Mouse (Mus musculus): Measurements from ENCODE around the gene Hdac7. TPM values are rescaled to one million over a fixed set of nuclear protein-coding genes. Genes with fewer than 3 reads are reported as not detected.
A peak's percentile ranks its signal among the peaks of the same experiment; 100 is the strongest.

Gene Hdac7
- polyA plus RNA-seq, 1 experiment from 2014 or later: 25.4 TPM

GRCm38 (mm10) chr15:97802575-97802974 lies 41.7 kb downstream of the Hdac7 start:
- peak; percentile 51; the same call in 1 of the 2 replicates for ATAC-seq (ENCODE audit: insufficient number of reproducible peaks, low FRiP score, low TSS enrichment, low read depth)
- Histone ChIP-seq H3K9me3 (ENCODE audit: control insufficient read depth, low read length) (no peaks in the 10 kb centered on the region), H3K27me3 (ENCODE audit: control insufficient read depth, insufficient read depth, low read length) (no peaks in the 10 kb centered on the region), H3K9ac (ENCODE audit: low read length) (peak overlapping the region; percentile 47; the same call in 1 of the 2 replicates), H3K4me3 (ENCODE audit: low read depth, low read length) (peak overlapping the region; percentile 16; the same call in 1 of the 2 replicates), H3K4me1 (ENCODE audit: control insufficient read depth, insufficient read depth, low read length) (no peaks in the 10 kb centered on the region), H3K36me3 (ENCODE audit: control insufficient read depth, insufficient read depth, low read length) (peaks cover 8% of the 10 kb centered on the region), H3K27ac (replicated peaks; ENCODE audit: low read depth, low read length) (no peak overlapping the region), H3K4me2 (ENCODE audit: low read depth, severe bottlenecking) (peak overlapping the region; percentile 38)
- WGBS: 8% methylated on average over 13 of the region's 13 CpGs
- DNase-seq (ENCODE audit: low spot score): peak; percentile 70

GRCm38 (mm10) chr15:97801811-97802210 lies 42.5 kb downstream of the Hdac7 start:
- Histone ChIP-seq H3K27ac (replicated peaks; ENCODE audit: low read depth, low read length) (no peak overlapping the region), H3K4me2 (ENCODE audit: low read depth, severe bottlenecking) (no peak overlapping the region; the same call in 1 of the 2 replicates), H3K27me3 (ENCODE audit: control insufficient read depth, insufficient read depth, low read length) (no peaks in the 10 kb centered on the region), H3K36me3 (ENCODE audit: control insufficient read depth, insufficient read depth, low read length) (peaks cover 4% of the 10 kb centered on the region), H3K4me1 (ENCODE audit: control insufficient read depth, insufficient read depth, low read length) (no peaks in the 10 kb centered on the region), H3K9ac (ENCODE audit: low read length) (no peak overlapping the region; the same call in 1 of the 2 replicates), H3K4me3 (ENCODE audit: low read depth, low read length) (no peak overlapping the region), H3K9me3 (ENCODE audit: control insufficient read depth, low read length) (no peaks in the 10 kb centered on the region)
- DNase-seq (ENCODE audit: low spot score) (no peak), ATAC-seq (ENCODE audit: insufficient number of reproducible peaks, low FRiP score, low TSS enrichment, low read depth) (no peak)
- 78% methylated on average over 7 of the region's 7 CpGs for WGBS

GRCm38 (mm10) chr15:97800853-97801252 lies 43.4 kb downstream of the Hdac7 start:
- H3K9ac ChIP-seq (ENCODE audit: low read length): no peak overlapping the region
- peaks cover 4% of the 10 kb centered on the region for H3K36me3 ChIP-seq (ENCODE audit: control insufficient read depth, insufficient read depth, low read length)
- H3K9me3 ChIP-seq (ENCODE audit: control insufficient read depth, low read length): no peaks in the 10 kb centered on the region
- no peak for ATAC-seq (ENCODE audit: insufficient number of reproducible peaks, low FRiP score, low TSS enrichment, low read depth)
- no peaks in the 10 kb centered on the region for H3K27me3 ChIP-seq (ENCODE audit: control insufficient read depth, insufficient read depth, low read length)
- no peak for DNase-seq (ENCODE audit: low spot score)
- no peak overlapping the region for H3K4me3 ChIP-seq (ENCODE audit: low read depth, low read length)
- H3K27ac ChIP-seq (replicated peaks; ENCODE audit: low read depth, low read length): no peak overlapping the region
- no peaks in the 10 kb centered on the region for H3K4me1 ChIP-seq (ENCODE audit: control insufficient read depth, insufficient read depth, low read length)
- no peak overlapping the region for H3K4me2 ChIP-seq (ENCODE audit: low read depth, severe bottlenecking)
- 90% methylated on average over 13 of the region's 13 CpGs for WGBS

GRCm38 (mm10) chr15:97799446-97799845 lies 44.9 kb downstream of the Hdac7 start:
- 88% methylated on average over 11 of the region's 11 CpGs for WGBS
- H3K4me1 ChIP-seq (ENCODE audit: control insufficient read depth, insufficient read depth, low read length): no peaks in the 10 kb centered on the region
- no peak overlapping the region for H3K9ac ChIP-seq (ENCODE audit: low read length)
- H3K4me2 ChIP-seq (ENCODE audit: low read depth, severe bottlenecking): no peak overlapping the region
- no peak overlapping the region for H3K27ac ChIP-seq (replicated peaks; ENCODE audit: low read depth, low read length)
- H3K4me3 ChIP-seq (ENCODE audit: low read depth, low read length): no peak overlapping the region
- H3K27me3 ChIP-seq (ENCODE audit: control insufficient read depth, insufficient read depth, low read length): no peaks in the 10 kb centered on the region
- no peak for DNase-seq (ENCODE audit: low spot score)
- peaks cover 10% of the 10 kb centered on the region for H3K36me3 ChIP-seq (ENCODE audit: control insufficient read depth, insufficient read depth, low read length)
- no peak for ATAC-seq (ENCODE audit: insufficient number of reproducible peaks, low FRiP score, low TSS enrichment, low read depth)
- no peaks in the 10 kb centered on the region for H3K9me3 ChIP-seq (ENCODE audit: control insufficient read depth, low read length)

GRCm38 (mm10) chr15:97798134-97798533 lies 46.2 kb downstream of the Hdac7 start:
- Histone ChIP-seq H3K27me3 (ENCODE audit: control insufficient read depth, insufficient read depth, low read length) (no peaks in the 10 kb centered on the region), H3K4me1 (ENCODE audit: control insufficient read depth, insufficient read depth, low read length) (no peaks in the 10 kb centered on the region), H3K4me2 (ENCODE audit: low read depth, severe bottlenecking) (no peak overlapping the region), H3K4me3 (ENCODE audit: low read depth, low read length) (no peak overlapping the region), H3K27ac (replicated peaks; ENCODE audit: low read depth, low read length) (no peak overlapping the region), H3K9me3 (ENCODE audit: control insufficient read depth, low read length) (no peaks in the 10 kb centered on the region), H3K9ac (ENCODE audit: low read length) (no peak overlapping the region), H3K36me3 (ENCODE audit: control insufficient read depth, insufficient read depth, low read length) (peaks cover 12% of the 10 kb centered on the region)
- DNase-seq (ENCODE audit: low spot score) (no peak), ATAC-seq (ENCODE audit: insufficient number of reproducible peaks, low FRiP score, low TSS enrichment, low read depth) (no peak)
- 83% methylated on average over 17 of the region's 17 CpGs for WGBS

GRCm38 (mm10) chr15:97796674-97797310 lies 47.5 kb downstream of the Hdac7 start:
- Histone ChIP-seq H3K9ac (ENCODE audit: low read length) (no peak overlapping the region), H3K9me3 (ENCODE audit: control insufficient read depth, low read length) (no peaks in the 10 kb centered on the region), H3K4me1 (ENCODE audit: control insufficient read depth, insufficient read depth, low read length) (no peaks in the 10 kb centered on the region), H3K4me2 (ENCODE audit: low read depth, severe bottlenecking) (no peak overlapping the region), H3K27me3 (ENCODE audit: control insufficient read depth, insufficient read depth, low read length) (no peaks in the 10 kb centered on the region), H3K36me3 (ENCODE audit: control insufficient read depth, insufficient read depth, low read length) (peaks cover 12% of the 10 kb centered on the region), H3K4me3 (ENCODE audit: low read depth, low read length) (no peak overlapping the region), H3K27ac (replicated peaks; ENCODE audit: low read depth, low read length) (no peak overlapping the region)
- no peak for ATAC-seq (ENCODE audit: insufficient number of reproducible peaks, low FRiP score, low TSS enrichment, low read depth)
- DNase-seq (ENCODE audit: low spot score): no peak
- 94% methylated on average over 17 of the region's 17 CpGs for WGBS

- no peak overlapping the region for H3K9ac ChIP-seq (ENCODE audit: low read length)
- DNase-seq (ENCODE audit: low spot score) (no peak), ATAC-seq (ENCODE audit: insufficient number of reproducible peaks, low FRiP score, low TSS enrichment, low read depth) (no peak)
- H3K4me2 ChIP-seq (ENCODE audit: low read depth, severe bottlenecking): no peak overlapping the region
- H3K4me3 ChIP-seq (ENCODE audit: low read depth, low read length): no peak overlapping the region
- H3K27ac ChIP-seq (replicated peaks; ENCODE audit: low read depth, low read length): no peak overlapping the region
- H3K27me3 ChIP-seq (ENCODE audit: control insufficient read depth, insufficient read depth, low read length): no peaks in the 10 kb centered on the region
- WGBS: 96% methylated on average over 10 of the region's 10 CpGs
- H3K9me3 ChIP-seq (ENCODE audit: control insufficient read depth, low read length): no peaks in the 10 kb centered on the region
- peaks cover 10% of the 10 kb centered on the region for H3K36me3 ChIP-seq (ENCODE audit: control insufficient read depth, insufficient read depth, low read length)
- no peaks in the 10 kb centered on the region for H3K4me1 ChIP-seq (ENCODE audit: control insufficient read depth, insufficient read depth, low read length)
These were observed 48.6 kb downstream of the Hdac7 start for GRCm38 (mm10) chr15:97795559-97796235.

GRCm38 (mm10) chr15:97794268-97794667 lies 50.0 kb downstream of the Hdac7 start:
- Histone ChIP-seq H3K4me1 (ENCODE audit: control insufficient read depth, insufficient read depth, low read length) (no peaks in the 10 kb centered on the region), H3K4me2 (ENCODE audit: low read depth, severe bottlenecking) (no peak overlapping the region), H3K27me3 (ENCODE audit: control insufficient read depth, insufficient read depth, low read length) (no peaks in the 10 kb centered on the region), H3K27ac (replicated peaks; ENCODE audit: low read depth, low read length) (no peak overlapping the region), H3K9me3 (ENCODE audit: control insufficient read depth, low read length) (no peaks in the 10 kb centered on the region), H3K9ac (ENCODE audit: low read length) (no peak overlapping the region), H3K4me3 (ENCODE audit: low read depth, low read length) (no peak overlapping the region), H3K36me3 (ENCODE audit: control insufficient read depth, insufficient read depth, low read length) (peaks cover 8% of the 10 kb centered on the region; the same call in 1 of the 2 replicates)
- ATAC-seq (ENCODE audit: insufficient number of reproducible peaks, low FRiP score, low TSS enrichment, low read depth) (no peak), DNase-seq (ENCODE audit: low spot score) (no peak)
- WGBS: 76% methylated on average over 5 of the region's 5 CpGs

Measured in limb, embryonic 11.5 days (tissue).